Mouse (Mus musculus) spleen, adult 2 months (tissue): ENCODE data around the gene Arhgap25. TPM values are rescaled to one million over a fixed set of nuclear protein-coding genes. Genes with fewer than 3 reads are reported as not detected.

Source experiments
- DNase-seq, 2 experiments: peaks; one replicate each; pipeline versions ENCODE4 v3.0.0 to v3.0.0-alpha.2; 2012 to 2021; ENCODE audit warnings: low spot score in 2 of 2, low read depth in 1 of 2
- H3K27ac ChIP-seq: fragments of 200-500 bp; 2 replicates; pipeline ENCODE4 v1.5.1; 2012; ENCODE audit warnings: low read length, inconsistent platforms; ENCODE audit not compliant: insufficient read depth
- H3K27me3 ChIP-seq: fragments of 200-500 bp; 2 replicates; pipeline ENCODE4 v1.6.1; 2012; ENCODE audit warnings: mild to moderate bottlenecking, moderate library complexity, low read length, inconsistent platforms; ENCODE audit not compliant: control insufficient read depth, insufficient read depth
- H3K36me3 ChIP-seq: fragments of 200-500 bp; 2 replicates; pipeline ENCODE4 v1.6.1; 2012; ENCODE audit warnings: mild to moderate bottlenecking, low read length, inconsistent platforms; ENCODE audit not compliant: control insufficient read depth, insufficient read depth
- H3K4me1 ChIP-seq: fragments of 200-500 bp; 2 replicates; pipeline ENCODE4 v1.6.1; 2011; ENCODE audit warnings: inconsistent platforms; ENCODE audit not compliant: control insufficient read depth, insufficient read depth, insufficient read length
- H3K4me3 ChIP-seq: fragments of 200-500 bp; 2 replicates; pipeline ENCODE4 v1.5.1; 2011; ENCODE audit warnings: mild to moderate bottlenecking, inconsistent platforms; ENCODE audit not compliant: insufficient read depth, insufficient read length; ENCODE audit errors: extremely low read depth
- CTCF ChIP-seq: fragments of 200-500 bp; IDR thresholded peaks from 2 replicates; pipeline ENCODE4 v1.5.1; 2011; ENCODE audit warnings: mild to moderate bottlenecking, inconsistent platforms; ENCODE audit not compliant: insufficient read depth, insufficient read length, insufficient replicate concordance; ENCODE audit errors: extremely low read depth
- POLR2A ChIP-seq: fragments of 200-500 bp; IDR thresholded peaks from 2 replicates; pipeline ENCODE4 v1.6.1; 2011; ENCODE audit warnings: low read depth, low read length, inconsistent platforms
- WGBS: fragments of 180-500 bp; shearing (Covaris S2); methylation state at CpG from one replicate; pipeline ENCODE4 v1.1.7; 2018; 5-methylcytosine and 5-hydroxymethylcytosine counted together
- polyA plus RNA-seq: library from polyadenylated mRNA; depleted of rRNA; stranded (reverse); fragments of >200 nt; gene quantifications from 2 replicates; pipeline ENCODE4 v1.2.3, GENCODE M21; 2012

Arhgap25 gene
- polyA plus RNA-seq, 1 experiment = 17.3 TPM

- DNase-seq = no peak
- Histone ChIP-seq H3K27ac (0 out of 2 replicates have a peak overlapping the region, but pooled peaks have one; percentile 18), H3K36me3 (peaks cover 5% of the 10 kb centered on the region; the same call in 1 of the 2 replicates), H3K4me1 (peaks cover 8% of the 10 kb centered on the region), H3K27me3 (no peaks in the 10 kb centered on the region), H3K4me3 (no peak overlapping the region)
- no peak for TF ChIP-seq POLR2A
- TF ChIP-seq CTCF = no peak
- 93% methylated on average over 2 of the region's 2 CpGs for WGBS
These were observed 23.3 kb downstream of the Arhgap25 start for GRCm38 (mm10) chr6:87509806-87510205.

GRCm38 (mm10) chr6:87504875-87505274 is 28.2 kb downstream of the Arhgap25 start:
- Histone ChIP-seq H3K36me3 (peaks cover 5% of the 10 kb centered on the region; the same call in 1 of the 2 replicates), H3K4me3 (no peak overlapping the region), H3K27me3 (no peaks in the 10 kb centered on the region), H3K27ac (peak overlapping the region; percentile 49), H3K4me1 (peaks cover 41% of the 10 kb centered on the region)
- 85% methylated on average over 7 of the region's 7 CpGs for WGBS
- no peak for TF ChIP-seq POLR2A
- TF ChIP-seq CTCF = no peak
- no peak for DNase-seq

GRCm38 (mm10) chr6:87503976-87504375 is 29.1 kb downstream of the Arhgap25 start:
- DNase-seq = peak; percentile 58 to 66
- 11% methylated on average over 5 of the region's 5 CpGs for WGBS

GRCm38 (mm10) chr6:87503536-87503935 is 29.5 kb downstream of the Arhgap25 start:
- Histone ChIP-seq H3K27me3 (no peaks in the 10 kb centered on the region), H3K27ac (peak overlapping the region; percentile 88), H3K4me3 (no peak overlapping the region), H3K36me3 (peaks cover 3% of the 10 kb centered on the region; the same call in 1 of the 2 replicates), H3K4me1 (peaks cover 50% of the 10 kb centered on the region)
- DNase-seq = no peak
- TF ChIP-seq CTCF (no peak), POLR2A (no peak)
- WGBS = 70% methylated on average over 1 of the region's 1 CpGs

More at GRCm38 (mm10) chr6:87503976-87504375, 29.1 kb downstream of the Arhgap25 start:
- TF ChIP-seq CTCF = no peak
- no peak for TF ChIP-seq POLR2A
- Histone ChIP-seq H3K27ac (peak overlapping the region; percentile 96), H3K4me1 (peaks cover 46% of the 10 kb centered on the region), H3K4me3 (no peak overlapping the region), H3K27me3 (no peaks in the 10 kb centered on the region), H3K36me3 (peaks cover 3% of the 10 kb centered on the region; the same call in 1 of the 2 replicates)

GRCm38 (mm10) chr6:87502831-87503286 is 30.2 kb downstream of the Arhgap25 start:
- WGBS = 8% methylated on average over 10 of the region's 10 CpGs
- DNase-seq = peak; percentile 68 to 94
- peaks cover 50% of the 10 kb centered on the region for H3K4me1 ChIP-seq
- H3K27ac ChIP-seq = peak overlapping the region; percentile 89
- peaks cover 3% of the 10 kb centered on the region; the same call in 1 of the 2 replicates for H3K36me3 ChIP-seq
- H3K4me3 ChIP-seq = no peak overlapping the region; the same call in 1 of the 2 replicates
- no peak for TF ChIP-seq POLR2A
- TF ChIP-seq CTCF = no peak
- no peaks in the 10 kb centered on the region for H3K27me3 ChIP-seq

GRCm38 (mm10) chr6:87502411-87502810 is 30.6 kb downstream of the Arhgap25 start:
- Histone ChIP-seq H3K4me3 (no peak overlapping the region; the same call in 1 of the 2 replicates), H3K27ac (peak overlapping the region; percentile 89), H3K36me3 (peaks cover 3% of the 10 kb centered on the region; the same call in 1 of the 2 replicates), H3K27me3 (no peaks in the 10 kb centered on the region), H3K4me1 (peaks cover 52% of the 10 kb centered on the region)
- TF ChIP-seq POLR2A = no peak
- TF ChIP-seq CTCF = no peak
- WGBS = 14% methylated on average over 6 of the region's 6 CpGs
- DNase-seq = peak in 1 of 2 experiments; percentile 30

GRCm38 (mm10) chr6:87500696-87501095 is 32.4 kb downstream of the Arhgap25 start:
- WGBS = 45% methylated on average over 7 of the region's 7 CpGs
- Histone ChIP-seq H3K27me3 (no peaks in the 10 kb centered on the region), H3K4me1 (peaks cover 63% of the 10 kb centered on the region), H3K36me3 (no peaks in the 10 kb centered on the region), H3K27ac (peak overlapping the region; percentile 82), H3K4me3 (no peak overlapping the region)
- DNase-seq = peak in 1 of 2 experiments; percentile 30
- TF ChIP-seq CTCF (no peak), POLR2A (no peak)
